Mouse (Mus musculus): Measurements from ENCODE around the gene Lpcat2.

GRCm38 (mm10) chr8:92928986-92929385 is 73.8 kb downstream of the Lpcat2 start:
- TF ChIP-seq CTCF (IDR thresholded peaks at IDR 0.05; ENCODE audit: extremely low read depth, insufficient read length, insufficient replicate concordance, low read depth, low read length) = no peak
- TF ChIP-seq POLR2A (IDR thresholded peaks at IDR 0.05; ENCODE audit: low read depth, low read length) = no peak

Data from small intestine, adult 2 months (tissue).